Mouse (Mus musculus) Patski (cell line): Measurements from ENCODE around the gene Olfr10. TPM values are rescaled to one million over a fixed set of nuclear protein-coding genes. Genes with fewer than 3 reads are reported as not detected.
"Not testable (repeated sequence)": the region's sequence is repeated elsewhere in the genome, so short reads cannot be mapped to it uniquely, and the experiment has no call there.

Source experiments
- ATAC-seq: fragments of 100-300 bp; one replicate; pipeline ENCODE4 v1.8.0; 2021
- CTCF ChIA-PET: fragments of 350-600 bp; sonication (Branson Sonifier 250); formaldehyde crosslinking; loops from one replicate; lab custom pipeline; 2022; ENCODE audit warnings: inconsistent platforms; lab: Charles Lee
- POLR2A ChIA-PET: fragments of 350-600 bp; sonication (Branson Sonifier 250); formaldehyde crosslinking; loops from one replicate; lab custom pipeline; 2022; ENCODE audit warnings: antibody characterized with exemption, inconsistent platforms; lab: Charles Lee
- DNase-seq: peaks from one replicate; pipeline ENCODE4 v3.0.0-alpha.2; 2011; ENCODE audit warnings: low read depth, low spot score
- H3K27me3 ChIP-seq: fragments of 371-371 bp; one replicate; pipeline ENCODE4 v1.5.1; 2021
- CTCF ChIP-seq: fragments of 100-300 bp; IDR thresholded peaks from one replicate; pipeline ENCODE4 v1.5.1; 2021
- in situ Hi-C: fragments of 300-500 bp; cut with MboI; formaldehyde crosslinking; loops from 3 replicates; pipeline ENCODE4 v1.11.1; 2018; ENCODE audit warnings: low pct_unique_long_range_greater_than_20kb, mixed read lengths
- polyA plus RNA-seq: library from polyadenylated mRNA; unstranded; gene quantifications from one replicate; pipeline ENCODE4 v1.2.3, GENCODE M21; 2021

The Olfr10 gene
- polyA plus RNA-seq, 1 experiment from 2014 or later = 0.08 TPM

GRCm38 (mm10) chr11:49292777-49293176, 11.8 kb upstream of the Olfr10 start:
- no peak for DNase-seq
- no peak for TF ChIP-seq CTCF
- ATAC-seq = no peak
- ChIA-PET POLR2A (no interaction called here), CTCF (interaction anchor here (1.1 kb wide), 1 partner anchor 9 kb away, joined by 3 read pairs; no protein-coding TSS in a partner anchor)
- H3K27me3 ChIP-seq = peaks cover 8% of the 10 kb centered on the region
- in situ Hi-C loops = no loop called here

- DNase-seq, H3K27me3 ChIP-seq, ATAC-seq, CTCF ChIA-PET, in situ Hi-C loops, POLR2A ChIA-PET: not testable (repeated sequence)
These were observed 4.0 kb downstream of the Olfr10 start for GRCm38 (mm10) chr11:49308547-49308946.

- POLR2A ChIA-PET = no interaction called here
- no peak for DNase-seq
- no peak for ATAC-seq
- in situ Hi-C loops = no loop called here
- TF ChIP-seq CTCF = no peak
- H3K27me3 ChIP-seq = no peaks in the 10 kb centered on the region
- CTCF ChIA-PET = no interaction called here
These were observed 17.9 kb downstream of the Olfr10 start, which contains the start of gene Olfr1391 for GRCm38 (mm10) chr11:49322442-49322841. TSS of gene Olfr1391 (plus strand) at chr11:49322742.

GRCm38 (mm10) chr11:49326726-49327125, 22.2 kb downstream of the Olfr10 start:
- DNase-seq (no peak), ATAC-seq (no peak)
- TF ChIP-seq CTCF = no peak
- CTCF ChIA-PET = interaction anchor here (1.2 kb wide), 1 partner anchor 12 kb away, joined by 3 read pairs; no protein-coding TSS in a partner anchor
- POLR2A ChIA-PET = interaction anchor here (0.5 kb wide), 1 partner anchor 794 kb away, joined by 3 read pairs; no protein-coding TSS in a partner anchor
- in situ Hi-C loops = no loop called here
- no peaks in the 10 kb centered on the region for H3K27me3 ChIP-seq

- no peak for DNase-seq
- ChIA-PET CTCF (no interaction called here), POLR2A (no interaction called here)
- no peaks in the 10 kb centered on the region for H3K27me3 ChIP-seq
- in situ Hi-C loops = no loop called here
- no peak for ATAC-seq
- TF ChIP-seq CTCF = no peak
These were observed 25.1 kb downstream of the Olfr10 start for GRCm38 (mm10) chr11:49329686-49330085.

- POLR2A ChIA-PET = no interaction called here
- CTCF ChIA-PET = no interaction called here
- no peak for DNase-seq
These were observed 30.3 kb downstream of the Olfr10 start, which contains the start of gene Olfr1390 for GRCm38 (mm10) chr11:49334888-49335287. TSS of gene Olfr1390 (plus strand) at chr11:49335188.

GRCm38 (mm10) chr11:49337150-49337832, 32.8 kb downstream of the Olfr10 start:
- H3K27me3 ChIP-seq = no peaks in the 10 kb centered on the region
- TF ChIP-seq CTCF = peak; percentile 26
- ATAC-seq (peak; percentile 100), DNase-seq (peak; percentile 37)
- ChIA-PET POLR2A (no interaction called here), CTCF (no interaction called here)
- in situ Hi-C loops = no loop called here

More at GRCm38 (mm10) chr11:49334888-49335287, 30.3 kb downstream of the Olfr10 start, which contains the start of gene Olfr1390:
- no peak for ATAC-seq
- in situ Hi-C loops = no loop called here
- TF ChIP-seq CTCF = no peak
- H3K27me3 ChIP-seq = no peaks in the 10 kb centered on the region

Other genes starting within 250 kb of the Olfr10 start
- 0.18 TPM for gene Tgtp2, start 240.5 kb upstream of the Olfr10 start, polyA plus RNA-seq
- gene Ifi47, start 228.2 kb upstream of the Olfr10 start, polyA plus RNA-seq = 0.81 TPM
- not detected for gene Olfr1396, start 189.9 kb upstream of the Olfr10 start, polyA plus RNA-seq
- gene Olfr1395, start 162.5 kb upstream of the Olfr10 start, polyA plus RNA-seq = not detected
- gene Olfr1394, start 150.4 kb upstream of the Olfr10 start, polyA plus RNA-seq = not detected
- not detected for gene Btnl9, start 117.6 kb upstream of the Olfr10 start, polyA plus RNA-seq
- gene Zfp62, start 101.4 kb upstream of the Olfr10 start, polyA plus RNA-seq = 31.9 TPM
- gene Mgat1, start 60.5 kb upstream of the Olfr10 start, polyA plus RNA-seq = 81.9 TPM
- 0.04 TPM for gene Olfr1393, start 26.4 kb upstream of the Olfr10 start, polyA plus RNA-seq
- gene Olfr1392, start 19.5 kb upstream of the Olfr10 start, polyA plus RNA-seq = 0.14 TPM
- gene Olfr1391, start 18.0 kb downstream of the Olfr10 start, polyA plus RNA-seq = not detected
- gene Olfr1390, start 30.4 kb downstream of the Olfr10 start, polyA plus RNA-seq = not detected
- gene Olfr1389, start 118.3 kb downstream of the Olfr10 start, polyA plus RNA-seq = not detected
- not detected for gene Olfr1388, start 131.9 kb downstream of the Olfr10 start, polyA plus RNA-seq
- gene Olfr1387, start 150.6 kb downstream of the Olfr10 start, polyA plus RNA-seq = not detected
- not detected for gene Olfr1386, start 160.3 kb downstream of the Olfr10 start, polyA plus RNA-seq
- gene Olfr1385, start 184.3 kb downstream of the Olfr10 start, polyA plus RNA-seq = not detected
- gene Olfr1384, start 202.0 kb downstream of the Olfr10 start, polyA plus RNA-seq = 0.26 TPM
- 0.45 TPM for gene Olfr1383, start 214.9 kb downstream of the Olfr10 start, polyA plus RNA-seq
- not detected for gene Olfr1382, start 223.5 kb downstream of the Olfr10 start, polyA plus RNA-seq
- not detected for gene Olfr1381, start 238.7 kb downstream of the Olfr10 start, polyA plus RNA-seq